Mouse (Mus musculus): ENCODE data around the gene Acad11. TPM values are rescaled to one million over a fixed set of nuclear protein-coding genes. Genes with fewer than 3 reads are reported as not detected.

The Acad11 gene
- polyA plus RNA-seq, 1 experiment, result 35.6 TPM

GRCm38 (mm10) chr9:104146683-104147082, 83.5 kb downstream of the Acad11 start:
- DNase-seq (ENCODE audit: low spot score), result no peak

GRCm38 (mm10) chr9:104148969-104149368, 85.8 kb downstream of the Acad11 start:
- DNase-seq (ENCODE audit: low spot score), result no peak

DNA sequence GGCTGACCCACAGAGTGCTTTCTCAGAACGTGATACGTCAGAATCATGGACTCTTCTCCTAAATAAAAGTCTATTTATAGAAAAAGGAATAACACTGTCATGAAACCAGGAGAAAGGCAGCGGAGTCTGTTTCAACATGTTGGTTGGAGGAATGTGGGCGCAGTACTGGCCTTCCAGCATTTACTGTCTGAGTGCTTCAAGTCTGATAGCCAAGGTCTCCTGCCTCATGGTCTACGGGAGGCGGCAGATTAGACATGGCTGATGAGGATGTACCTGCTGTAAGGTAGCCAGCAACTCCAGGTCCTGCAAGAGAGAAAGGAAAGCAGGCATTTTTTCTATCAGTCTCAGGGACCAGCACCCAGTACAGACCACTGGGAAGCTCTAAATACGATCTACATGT, 88.9 kb downstream of the Acad11 start:
- DNase-seq (ENCODE audit: low spot score), result no peak

DNA sequence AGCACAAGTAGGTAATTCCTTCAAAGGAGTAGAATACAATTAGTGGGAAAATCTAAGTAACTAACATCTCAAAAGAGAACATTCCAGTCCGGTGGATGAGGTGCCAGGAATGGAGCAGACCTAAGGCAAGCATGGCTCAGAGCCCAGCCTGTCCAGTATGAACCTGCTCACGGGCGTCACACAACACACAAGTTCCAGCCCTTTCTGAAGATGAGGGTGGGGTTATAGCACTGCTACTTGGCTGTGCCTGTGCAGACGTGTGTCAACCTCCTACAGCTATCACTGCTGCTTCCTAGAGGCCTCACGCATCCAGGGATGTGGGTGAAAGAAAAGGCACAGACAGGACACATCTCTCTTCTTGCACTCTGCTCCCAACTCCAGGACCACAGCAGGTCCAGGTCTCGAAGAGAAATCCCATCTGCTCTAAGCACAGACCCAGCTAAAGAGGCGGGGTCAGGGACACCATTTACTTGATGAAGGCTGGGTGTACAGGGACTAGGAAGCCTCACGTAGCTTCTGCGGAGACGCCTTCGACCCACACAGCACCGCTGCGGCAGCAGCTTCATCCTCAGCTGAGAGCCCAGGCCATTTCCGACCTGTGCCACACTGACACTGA, 92.0 kb downstream of the Acad11 start:
- DNase-seq (ENCODE audit: low spot score), result no peak

DNA sequence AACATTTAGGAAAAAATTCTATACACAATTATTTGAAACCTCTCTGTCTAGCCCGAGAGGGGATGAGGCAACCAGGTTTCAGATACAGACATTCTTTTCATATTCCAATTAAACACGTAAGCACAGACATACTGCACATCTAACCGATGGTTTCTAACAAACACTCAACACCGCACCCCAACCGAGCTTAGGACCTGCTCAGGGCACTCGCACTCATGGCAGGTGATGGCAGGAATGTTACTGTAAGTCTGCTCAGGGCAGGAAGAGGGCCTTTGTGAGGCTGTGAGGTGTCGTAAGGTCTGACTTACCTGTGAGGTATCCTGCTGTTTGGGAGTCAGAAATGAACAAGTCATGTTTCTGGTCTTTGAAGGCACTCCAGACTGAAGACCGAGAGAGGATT, 93.3 kb downstream of the Acad11 start:
- DNase-seq (ENCODE audit: low spot score), result no peak

GRCm38 (mm10) chr9:104157291-104157690, 94.1 kb downstream of the Acad11 start:
- DNase-seq (ENCODE audit: low spot score), result no peak

DNA sequence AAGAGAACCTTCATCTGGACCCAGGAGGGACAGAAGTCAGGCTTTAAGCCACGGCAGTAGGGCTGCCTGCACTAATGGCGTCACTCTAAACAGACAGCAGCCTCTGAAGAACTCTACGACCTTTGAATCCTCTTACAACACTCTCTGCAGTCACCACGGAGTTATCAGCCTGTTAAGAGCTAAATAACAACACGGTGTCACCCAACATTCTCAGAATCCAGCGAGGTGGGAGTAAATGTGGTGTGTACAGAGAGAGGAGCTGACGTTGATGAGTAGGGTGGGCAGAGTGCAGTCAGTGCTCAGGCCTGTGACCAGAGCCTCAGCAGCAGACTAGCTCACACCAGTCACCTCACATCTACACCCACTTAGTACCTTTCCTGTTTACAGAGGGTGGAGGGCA, 97.9 kb downstream of the Acad11 start:
- no peak for DNase-seq (ENCODE audit: low spot score)

- DNase-seq (ENCODE audit: low spot score), result no peak
Observed at GRCm38 (mm10) chr9:104164194-104164593, 101.0 kb downstream of the Acad11 start.

DNA sequence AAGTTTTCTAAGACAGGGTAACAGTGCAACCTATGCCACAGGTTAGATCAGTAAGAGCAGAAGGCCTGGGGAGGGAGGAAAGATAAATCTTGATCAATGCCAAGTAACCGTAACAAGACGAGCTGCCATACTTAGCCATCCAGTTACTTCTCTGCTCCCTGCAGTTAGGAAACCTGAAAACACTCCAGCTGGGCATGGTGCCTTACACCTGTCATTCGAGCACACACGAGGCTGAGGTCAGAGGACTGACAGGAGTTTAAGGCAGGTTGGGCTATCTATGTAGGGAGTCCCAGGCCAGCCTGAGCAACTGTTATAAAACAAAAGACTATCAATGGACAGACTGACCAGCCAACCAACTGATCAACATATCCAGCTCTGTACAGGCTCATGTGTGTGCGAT, 102.7 kb downstream of the Acad11 start:
- no peak for DNase-seq (ENCODE audit: low spot score)

GRCm38 (mm10) chr9:104169986-104170385, 106.8 kb downstream of the Acad11 start:
- no peak for DNase-seq (ENCODE audit: low spot score)

DNA sequence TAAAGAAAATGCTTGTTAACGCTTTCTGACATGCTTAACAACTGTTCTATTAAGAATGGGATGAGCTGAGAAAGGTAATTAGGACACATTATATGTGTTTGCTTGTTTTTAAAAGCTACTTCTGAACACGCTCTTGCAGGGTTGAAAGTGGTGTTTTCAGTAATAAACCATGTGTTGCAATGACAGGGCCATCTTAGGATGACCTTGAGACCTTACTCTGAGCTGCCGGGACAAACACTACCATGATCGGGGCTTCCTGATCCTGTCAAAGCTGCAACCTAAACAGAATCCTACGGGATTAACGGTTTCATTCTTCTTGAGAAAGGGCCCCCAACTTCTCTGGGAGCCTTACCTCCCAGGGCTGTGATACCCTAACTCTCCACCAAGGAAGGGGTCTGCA, 108.5 kb downstream of the Acad11 start:
- no peak for DNase-seq (ENCODE audit: low spot score)

DNA sequence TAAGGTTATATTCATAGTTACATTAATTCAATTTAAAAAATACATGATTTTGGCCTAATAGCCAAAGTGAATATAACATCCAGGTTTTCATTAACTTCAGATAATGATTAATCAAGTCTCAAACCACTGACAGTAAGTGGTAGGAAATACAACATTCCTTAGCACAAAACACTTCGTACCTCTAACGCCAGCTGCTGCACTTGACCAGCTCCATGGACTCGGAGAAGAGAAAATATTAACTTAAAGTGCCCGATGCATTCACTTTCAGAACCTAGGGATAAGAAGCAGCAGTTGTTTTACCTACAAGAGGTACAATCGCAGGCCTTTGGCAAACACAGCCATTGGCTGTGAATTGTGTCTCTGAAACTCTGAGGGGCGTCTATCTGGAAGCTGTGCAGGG, 109.2 kb downstream of the Acad11 start:
- DNase-seq (ENCODE audit: low spot score), result no peak

Other genes with a start within 250 kb of the Acad11 start
- gene Nphp3, start 60.8 kb upstream of the Acad11 start, polyA plus RNA-seq (2012; rRNA removed), result 12.2 and 14.5 TPM in 2 replicates
- not detected in 2 replicates for gene Gm28305, start 22.7 kb upstream of the Acad11 start, polyA plus RNA-seq (2012; rRNA removed)
- gene Uba5, start 243 bp upstream of the Acad11 start, polyA plus RNA-seq (2012; rRNA removed), result 41.5 and 49.9 TPM in 2 replicates
- 5.1 and 6.4 TPM in 2 replicates for gene Ackr4, start 63.6 kb downstream of the Acad11 start, polyA plus RNA-seq (2012; rRNA removed)
- 38.8 and 46.8 TPM in 2 replicates for gene Dnajc13, start 199.6 kb downstream of the Acad11 start, polyA plus RNA-seq (2012; rRNA removed)